Comparison of ENCODE assay signal across 13 mouse cellular contexts in genomic region chr4:119717443-119717842, GRCm38 (mm10). TPM values are rescaled to one million over a fixed set of nuclear protein-coding genes. Genes with fewer than 3 reads are reported as not detected.
A peak's percentile ranks its signal among the peaks of the same experiment; 100 is the strongest.
DNase-seq lines count a peak whose midpoint lies in the region; ATAC-seq and TF ChIP-seq lines count a peak whose summit lies in the region.
"Had no signal": no experiment of that assay in that cellular context is flagged by ENCODE, and none has a peak within 500 bp of the region (broad histone marks: within the 10 kb centered on the region; RNA-seq: fewer than 3 reads in every experiment).

No protein-coding gene starts in this region.

- peak; percentile 69 for ATAC-seq in forebrain, postnatal 0 days
- ATAC-seq in forebrain, embryonic 13.5 days: no peak
- ATAC-seq in neural tube, embryonic 15.5 days (ENCODE audit: low FRiP score): peak; percentile 41; the same call in 1 of the 2 replicates
- ATAC-seq: inflammation-experienced regulatory T-cells, adult 6 months; midbrain, embryonic 15.5 days had no signal

- H3K9me3 ChIP-seq in forebrain, postnatal 0 days (ENCODE audit: low read length): no peaks in the 10 kb centered on the region
- no peaks in the 10 kb centered on the region for H3K9me3 ChIP-seq in forebrain, embryonic 13.5 days (replicated peaks)
- no peaks in the 10 kb centered on the region for H3K9me3 ChIP-seq in neural tube, embryonic 15.5 days (replicated peaks)
- H3K9me3 ChIP-seq: embryonic facial prominence, embryonic 12.5 days; midbrain, embryonic 15.5 days had no signal

- no peak overlapping the region for H3K4me3 ChIP-seq in forebrain, postnatal 0 days (ENCODE audit: low read depth, low read length)
- no peak overlapping the region for H3K4me3 ChIP-seq in forebrain, embryonic 13.5 days
- no peak overlapping the region for H3K4me3 ChIP-seq in neural tube, embryonic 15.5 days (replicated peaks)
- H3K4me3 ChIP-seq: embryonic facial prominence, embryonic 12.5 days; midbrain, embryonic 15.5 days had no signal

- DNase-seq in forebrain, postnatal 0 days: peak; percentile 52
- no peak for DNase-seq in neural tube, embryonic 10.5 days (ENCODE audit: extremely low spot score, low spot score)
- peak; percentile 37 to 51 for DNase-seq in heart, postnatal 14 days
- peak; percentile 15 to 22 for DNase-seq in right cerebral cortex, postnatal 36 days (ENCODE audit: low spot score in 2 of 2)
- DNase-seq in kidney, adult 11 months: no peak
- DNase-seq in testis, postnatal 10 days (ENCODE audit: low spot score): no peak

- H3K4me2 ChIP-seq in forebrain, postnatal 0 days (ENCODE audit: low read depth): no peak overlapping the region
- H3K4me2 ChIP-seq in forebrain, embryonic 13.5 days: no peak overlapping the region
- H3K4me2 ChIP-seq in neural tube, embryonic 15.5 days: no peak overlapping the region
- H3K4me2 ChIP-seq: embryonic facial prominence, embryonic 12.5 days; midbrain, embryonic 15.5 days had no signal

- WGBS in forebrain, postnatal 0 days: 61% methylated on average over 11 of the region's 11 CpGs
- WGBS in forebrain, embryonic 13.5 days: 74% methylated on average over 11 of the region's 11 CpGs
- 59% methylated on average over 11 of the region's 11 CpGs for WGBS in neural tube, embryonic 15.5 days

- H3K27ac ChIP-seq in forebrain, postnatal 0 days (ENCODE audit: low read depth, low read length): no peak overlapping the region
- no peak overlapping the region for H3K27ac ChIP-seq in forebrain, embryonic 13.5 days
- H3K27ac ChIP-seq in neural tube, embryonic 15.5 days (replicated peaks): no peak overlapping the region
- H3K27ac ChIP-seq: embryonic facial prominence, embryonic 12.5 days; midbrain, embryonic 15.5 days had no signal

- intact Hi-C loops in heart, postnatal 14 days (cut with DNase I): no loop called here

- TF ChIP-seq CTCF in forebrain, postnatal 0 days (IDR thresholded peaks at IDR 0.05; ENCODE audit: low read depth): no peak

- H3K27me3 ChIP-seq in forebrain, postnatal 0 days (ENCODE audit: insufficient read depth, low read length): no peaks in the 10 kb centered on the region
- H3K27me3 ChIP-seq in forebrain, embryonic 13.5 days: no peaks in the 10 kb centered on the region
- H3K27me3 ChIP-seq in neural tube, embryonic 15.5 days (replicated peaks): no peaks in the 10 kb centered on the region
- H3K27me3 ChIP-seq: embryonic facial prominence, embryonic 12.5 days; midbrain, embryonic 15.5 days had no signal

- no peak overlapping the region for H3K9ac ChIP-seq in forebrain, postnatal 0 days
- no peak overlapping the region for H3K9ac ChIP-seq in forebrain, embryonic 13.5 days
- H3K9ac ChIP-seq in neural tube, embryonic 15.5 days (replicated peaks): no peak overlapping the region
- H3K9ac ChIP-seq: embryonic facial prominence, embryonic 12.5 days; midbrain, embryonic 15.5 days had no signal

- H3K4me1 ChIP-seq in forebrain, postnatal 0 days (ENCODE audit: insufficient read depth): no peaks in the 10 kb centered on the region
- peaks cover 11% of the 10 kb centered on the region; the same call in 1 of the 2 replicates for H3K4me1 ChIP-seq in forebrain, embryonic 13.5 days
- no peaks in the 10 kb centered on the region for H3K4me1 ChIP-seq in neural tube, embryonic 15.5 days
- H3K4me1 ChIP-seq: embryonic facial prominence, embryonic 12.5 days; midbrain, embryonic 15.5 days had no signal

- no peaks in the 10 kb centered on the region for H3K36me3 ChIP-seq in forebrain, postnatal 0 days (ENCODE audit: insufficient read depth)
- no peaks in the 10 kb centered on the region for H3K36me3 ChIP-seq in forebrain, embryonic 13.5 days (ENCODE audit: poor library complexity, severe bottlenecking)
- no peaks in the 10 kb centered on the region for H3K36me3 ChIP-seq in neural tube, embryonic 15.5 days
- H3K36me3 ChIP-seq: embryonic facial prominence, embryonic 12.5 days; midbrain, embryonic 15.5 days had no signal

RNA-seq across cellular contexts. Expression of gene Hivep3, which starts 16.1 kb away (rescaled TPM):
- 16.9 and 17.0 TPM in 2 replicates for total RNA-seq in forebrain, postnatal 0 days (2014; rRNA removed)
- polyA plus RNA-seq in forebrain, postnatal 0 days (2015; fragmentation: Nextera tagmentation; extraction: Ambion mirVana): 21.3 and 23.1 TPM in 2 replicates
- 8.8 and 10.5 TPM in 2 replicates for polyA plus RNA-seq in forebrain, embryonic 13.5 days (2015; fragmentation: Nextera tagmentation; extraction: Ambion mirVana)
- 21.0 and 23.6 TPM in 2 replicates for polyA plus RNA-seq in neural tube, embryonic 15.5 days (2015; fragmentation: Nextera tagmentation; extraction: Ambion mirVana)
- 1 to 10 TPM; 5.7 to 6.3 TPM for total RNA-seq in heart, postnatal 14 days (2021)

RNA-seq across cellular contexts. Expression of gene Guca2b, which starts 58.7 kb away (rescaled TPM):
- total RNA-seq in forebrain, postnatal 0 days (2014; rRNA removed): not detected in 2 replicates
- polyA plus RNA-seq in forebrain, postnatal 0 days (2015; fragmentation: Nextera tagmentation; extraction: Ambion mirVana): not detected in 2 replicates
- not detected in 2 replicates for polyA plus RNA-seq in forebrain, embryonic 13.5 days (2015; fragmentation: Nextera tagmentation; extraction: Ambion mirVana)
- not detected in 2 replicates for polyA plus RNA-seq in neural tube, embryonic 15.5 days (2015; fragmentation: Nextera tagmentation; extraction: Ambion mirVana)
- not detected for total RNA-seq in heart, postnatal 14 days (2021)
- total RNA-seq: gastrocnemius, postnatal 4 days; left cerebral cortex, adult 18-20 months had no signal
- polyA plus RNA-seq: embryonic facial prominence, embryonic 12.5 days; inflammation-experienced regulatory T-cells, adult 6 months; midbrain, embryonic 15.5 days had no signal

Comparison
In these comparisons a context has a peak if more than half of its experiments do, and no peak if none do; other contexts are left out.
1. DNase-seq: peak in forebrain, postnatal 0 days (single experiment), heart, postnatal 14 days (2 of 2) and right cerebral cortex, postnatal 36 days (2 of 2); none in neural tube, embryonic 10.5 days (single experiment), kidney, adult 11 months (single experiment) and testis, postnatal 10 days (single experiment).